Mouse (Mus musculus) urinary bladder, postnatal 14 days (tissue): ENCODE measurements around the gene Snd1.

Source experiments
- DNase-seq: peaks from one replicate; pipeline ENCODE4 v3.0.0; 2021; ENCODE audit warnings: low spot score

Gene Snd1

GRCm38 (mm10) chr6:28546943-28547342, 72.0 kb downstream of the Snd1 start:
- no peak for DNase-seq

- no peak for DNase-seq
Observed at GRCm38 (mm10) chr6:28549374-28549773, 74.4 kb downstream of the Snd1 start.

GRCm38 (mm10) chr6:28550255-28551004, 75.5 kb downstream of the Snd1 start:
- no peak for DNase-seq

- no peak for DNase-seq
Observed at GRCm38 (mm10) chr6:28554470-28554869, 79.5 kb downstream of the Snd1 start.

- no peak for DNase-seq
Observed at GRCm38 (mm10) chr6:28555002-28555401, 80.1 kb downstream of the Snd1 start.

- no peak for DNase-seq
Observed at GRCm38 (mm10) chr6:28555428-28555827, 80.5 kb downstream of the Snd1 start.

GRCm38 (mm10) chr6:28557728-28558127, 82.8 kb downstream of the Snd1 start:
- no peak for DNase-seq

- no peak for DNase-seq
Observed at GRCm38 (mm10) chr6:28559419-28559818, 84.5 kb downstream of the Snd1 start.

GRCm38 (mm10) chr6:28561291-28561995, 86.5 kb downstream of the Snd1 start:
- DNase-seq: no peak

- DNase-seq: no peak
Observed at GRCm38 (mm10) chr6:28562323-28563044, 87.5 kb downstream of the Snd1 start.

- no peak for DNase-seq
Observed at GRCm38 (mm10) chr6:28567978-28568377, 93.0 kb downstream of the Snd1 start.

GRCm38 (mm10) chr6:28571946-28572345, 97.0 kb downstream of the Snd1 start:
- no peak for DNase-seq

GRCm38 (mm10) chr6:28572991-28573759, 98.2 kb downstream of the Snd1 start:
- DNase-seq: no peak

GRCm38 (mm10) chr6:28576356-28577264, 101.7 kb downstream of the Snd1 start:
- no peak for DNase-seq

- no peak for DNase-seq
Observed at GRCm38 (mm10) chr6:28582847-28583246, 107.9 kb downstream of the Snd1 start.

- DNase-seq: no peak
Observed at GRCm38 (mm10) chr6:28583399-28583798, 108.5 kb downstream of the Snd1 start.

- DNase-seq: no peak
Observed at GRCm38 (mm10) chr6:28586806-28587205, 111.9 kb downstream of the Snd1 start.

GRCm38 (mm10) chr6:28588494-28589171, 113.7 kb downstream of the Snd1 start:
- DNase-seq: no peak

GRCm38 (mm10) chr6:28592323-28592893, 117.5 kb downstream of the Snd1 start:
- DNase-seq: no peak

GRCm38 (mm10) chr6:28593708-28594107, 118.8 kb downstream of the Snd1 start:
- no peak for DNase-seq
